Mouse (Mus musculus) hindbrain, embryonic 12.5 days (tissue): Measurements from ENCODE around the gene Galntl6. TPM values are rescaled to one million over a fixed set of nuclear protein-coding genes. Genes with fewer than 3 reads are reported as not detected.
"Not testable (repeated sequence)": the region's sequence is repeated elsewhere in the genome, so short reads cannot be mapped to it uniquely, and the experiment has no call there.

Source experiments
- ATAC-seq: fragments of 200-750 bp; cut with Nextera tagmentation; 2 replicates; pipeline ENCODE4 v1.8.0; 2017; ENCODE audit warnings: moderate TSS enrichment; ENCODE audit not compliant: low FRiP score
- H3K27ac ChIP-seq: fragments of 300-500 bp; sonication (generic); 2 replicates; pipeline ENCODE4 v1.5.1; 2016; ENCODE audit warnings: mild to moderate bottlenecking
- H3K27me3 ChIP-seq: fragments of 300-500 bp; sonication (generic); 2 replicates; pipeline ENCODE4 v1.6.1; 2016; ENCODE audit warnings: mild to moderate bottlenecking
- H3K36me3 ChIP-seq: fragments of 300-500 bp; sonication (generic); 2 replicates; pipeline ENCODE4 v1.6.1; 2016; ENCODE audit warnings: mild to moderate bottlenecking
- H3K4me1 ChIP-seq: fragments of 300-500 bp; sonication (generic); 2 replicates; pipeline ENCODE4 v1.6.1; 2016
- H3K4me2 ChIP-seq: fragments of 300-500 bp; sonication (generic); replicated peaks from 2 replicates; pipeline ENCODE4 v1.6.1; 2016; ENCODE audit warnings: mild to moderate bottlenecking
- H3K4me3 ChIP-seq: fragments of 300-500 bp; sonication (generic); 2 replicates; pipeline ENCODE4 v1.5.1; 2016; ENCODE audit warnings: mild to moderate bottlenecking
- H3K9ac ChIP-seq: fragments of 300-500 bp; sonication (generic); 2 replicates; pipeline ENCODE4 v1.6.1; 2016; ENCODE audit warnings: mild to moderate bottlenecking, moderate library complexity
- H3K9me3 ChIP-seq: fragments of 300-500 bp; sonication (generic); replicated peaks from 2 replicates; pipeline ENCODE4 v1.6.1; 2016; ENCODE audit warnings: mild to moderate bottlenecking
- WGBS: fragments of 180-500 bp; shearing (Covaris S2); methylation state at CpG from one replicate; pipeline ENCODE4 v1.1.7; 2016; 5-methylcytosine and 5-hydroxymethylcytosine counted together
- polyA plus RNA-seq: library from polyadenylated mRNA; unstranded; fragments of >200 nt; fragmentation: Nextera tagmentation; extraction: Ambion mirVana; gene quantifications from 2 replicates; pipeline ENCODE4 v1.2.1, GENCODE M21; 2016

Galntl6 gene
- polyA plus RNA-seq, 1 experiment from 2014 or later: 4.0 TPM

DNA sequence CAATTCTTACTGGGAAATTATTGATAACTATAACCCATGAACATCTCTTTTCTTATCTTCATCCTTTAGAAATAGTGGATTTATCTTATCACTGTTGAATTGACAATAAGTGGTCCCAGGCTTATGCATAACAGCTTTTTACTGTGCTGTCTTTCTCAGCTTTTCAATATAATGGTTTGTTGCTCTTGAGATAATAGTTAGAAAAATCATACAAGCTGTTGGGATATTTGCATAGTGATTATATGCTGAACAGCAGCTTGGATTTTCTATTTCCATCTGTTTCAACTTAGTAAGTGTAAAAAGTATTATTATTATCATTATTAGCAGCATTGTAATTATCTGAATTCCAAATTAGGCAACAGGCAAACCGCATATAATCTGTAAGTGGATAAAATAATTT, 337.1 kb downstream of the Galntl6 start:
- no peaks in the 10 kb centered on the region for H3K36me3 ChIP-seq
- no peak for ATAC-seq
- H3K9me3 ChIP-seq: no peaks in the 10 kb centered on the region
- no peak overlapping the region for H3K4me3 ChIP-seq
- H3K27ac ChIP-seq: no peak overlapping the region
- H3K4me2 ChIP-seq: no peak overlapping the region
- H3K4me1 ChIP-seq: no peaks in the 10 kb centered on the region
- no peaks in the 10 kb centered on the region for H3K27me3 ChIP-seq
- H3K9ac ChIP-seq: no peak overlapping the region
- WGBS: 78% methylated on average over 1 of the region's 1 CpGs

DNA sequence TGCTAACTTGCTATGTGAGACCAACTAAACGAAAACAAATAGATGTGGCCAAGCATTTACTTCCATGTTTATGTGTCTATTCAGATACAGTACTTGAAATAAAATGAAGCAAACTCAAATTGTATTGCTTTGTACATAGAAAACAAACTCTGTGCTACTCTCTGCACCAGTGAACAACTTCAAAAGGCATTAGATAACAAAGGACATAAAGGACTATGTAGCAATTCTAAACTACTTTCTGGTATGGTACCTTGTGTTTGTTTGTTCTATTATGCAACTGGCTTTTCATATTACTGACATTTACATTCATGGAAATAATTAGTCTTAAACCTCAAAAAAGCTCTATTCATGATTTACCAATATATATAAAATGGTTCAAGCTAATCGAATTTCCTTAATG, 344.4 kb downstream of the Galntl6 start:
- WGBS: 68% methylated on average over 2 of the region's 2 CpGs
- H3K4me3 ChIP-seq: no peak overlapping the region
- no peaks in the 10 kb centered on the region for H3K36me3 ChIP-seq
- no peaks in the 10 kb centered on the region for H3K27me3 ChIP-seq
- H3K27ac ChIP-seq: no peak overlapping the region
- no peaks in the 10 kb centered on the region for H3K9me3 ChIP-seq
- no peak for ATAC-seq
- H3K4me2 ChIP-seq: no peak overlapping the region
- H3K9ac ChIP-seq: no peak overlapping the region
- H3K4me1 ChIP-seq: no peaks in the 10 kb centered on the region

DNA sequence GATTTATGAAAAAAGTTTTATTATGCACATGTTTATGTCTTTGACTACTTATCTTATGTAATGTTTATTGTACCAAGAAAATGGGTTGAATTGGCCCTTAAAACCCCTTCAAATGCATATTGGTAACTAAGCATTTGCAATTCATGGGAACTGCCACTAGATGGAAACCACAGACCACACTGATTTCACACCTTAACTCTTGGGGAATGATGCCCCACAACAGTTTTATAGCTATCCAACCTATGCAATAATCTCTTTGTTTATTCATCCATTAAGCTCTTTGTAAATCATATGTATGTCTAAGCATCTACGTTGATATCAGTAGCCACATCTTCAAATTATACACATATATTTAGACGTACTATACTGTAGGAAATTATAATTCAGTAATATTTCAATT, 346.3 kb downstream of the Galntl6 start:
- H3K4me2 ChIP-seq: no peak overlapping the region
- ATAC-seq: no peak; the same call in 1 of the 2 replicates
- H3K27me3 ChIP-seq: no peaks in the 10 kb centered on the region
- H3K27ac ChIP-seq: no peak overlapping the region
- no peaks in the 10 kb centered on the region for H3K36me3 ChIP-seq
- no peak overlapping the region for H3K4me3 ChIP-seq
- no peaks in the 10 kb centered on the region for H3K4me1 ChIP-seq
- H3K9me3 ChIP-seq: no peaks in the 10 kb centered on the region
- H3K9ac ChIP-seq: no peak overlapping the region
- WGBS: 52% methylated on average over 2 of the region's 2 CpGs

DNA sequence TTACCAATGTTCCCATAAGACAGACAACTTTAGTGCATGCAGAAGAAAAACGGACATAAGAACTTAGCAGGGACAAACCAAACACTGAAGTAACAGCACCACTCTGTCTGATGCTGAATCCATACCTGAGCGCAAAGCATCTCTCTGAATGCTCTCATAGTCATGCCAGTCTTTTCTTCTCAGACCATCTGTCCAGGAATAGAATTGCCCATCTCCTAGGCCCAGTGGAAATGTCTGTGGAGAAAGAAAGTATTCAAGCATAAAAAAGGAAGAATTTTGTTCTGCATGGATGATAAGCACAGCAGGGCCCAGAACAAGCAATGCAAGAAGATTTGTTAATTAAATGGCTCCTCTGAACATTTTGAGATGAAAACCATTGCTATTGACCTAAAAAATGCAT, 376.7 kb downstream of the Galntl6 start:
- WGBS: 85% methylated on average over 2 of the region's 2 CpGs
- ATAC-seq: no peak

DNA sequence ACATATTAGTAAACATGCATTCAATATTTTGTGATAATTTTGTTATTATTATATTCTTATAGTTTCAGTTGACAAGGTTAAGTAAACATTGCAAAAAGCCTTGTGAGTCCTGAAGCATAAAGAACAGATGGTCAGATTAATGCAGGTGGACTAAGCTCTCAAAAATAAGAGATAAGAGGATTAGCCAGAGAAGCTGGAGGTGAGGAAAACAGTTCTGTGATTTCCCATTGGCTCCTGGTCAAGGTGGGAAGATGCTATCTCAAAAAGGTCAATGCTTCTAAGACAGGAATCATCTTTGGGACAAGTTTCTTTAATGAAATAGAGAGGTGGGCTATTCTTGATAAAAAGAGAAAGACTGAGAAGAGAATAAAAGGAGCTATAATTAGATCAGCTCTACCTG, 377.8 kb downstream of the Galntl6 start:
- H3K9me3 ChIP-seq: no peaks in the 10 kb centered on the region
- no peaks in the 10 kb centered on the region for H3K36me3 ChIP-seq
- no peaks in the 10 kb centered on the region for H3K4me1 ChIP-seq
- no peak overlapping the region for H3K9ac ChIP-seq
- H3K4me2 ChIP-seq: no peak overlapping the region
- H3K27me3 ChIP-seq: no peaks in the 10 kb centered on the region
- H3K4me3 ChIP-seq: no peak overlapping the region
- no peak for ATAC-seq
- no peak overlapping the region for H3K27ac ChIP-seq

More for the DNA sequence above, 376.7 kb downstream of the Galntl6 start:
- H3K4me1 ChIP-seq: no peaks in the 10 kb centered on the region
- no peak overlapping the region for H3K27ac ChIP-seq
- no peak overlapping the region for H3K9ac ChIP-seq
- H3K4me2 ChIP-seq: no peak overlapping the region
- no peaks in the 10 kb centered on the region for H3K27me3 ChIP-seq
- no peak overlapping the region for H3K4me3 ChIP-seq
- H3K9me3 ChIP-seq: no peaks in the 10 kb centered on the region
- H3K36me3 ChIP-seq: no peaks in the 10 kb centered on the region

DNA sequence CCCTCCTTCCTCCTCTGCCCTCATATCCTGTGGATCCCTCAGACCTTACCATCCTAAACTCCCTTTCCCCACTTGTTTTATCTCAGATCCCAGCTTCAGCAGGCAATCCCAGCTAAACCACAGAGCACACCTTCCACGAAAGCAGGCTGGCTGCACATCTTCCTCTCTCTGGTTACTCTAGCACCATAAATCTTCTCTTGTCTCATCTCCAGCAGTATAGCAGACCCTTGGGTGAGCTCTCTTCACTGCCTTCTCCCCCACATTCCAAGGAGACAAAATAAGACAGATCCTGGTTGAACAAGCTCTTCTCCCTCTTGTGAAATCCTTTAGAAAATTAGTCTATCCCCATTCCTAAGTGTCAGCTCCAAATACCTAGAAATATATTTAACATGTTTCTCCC, 389.0 kb downstream of the Galntl6 start:
- Histone ChIP-seq H3K9me3 (no peaks in the 10 kb centered on the region), H3K4me1 (no peaks in the 10 kb centered on the region), H3K9ac (no peak overlapping the region), H3K36me3 (no peaks in the 10 kb centered on the region), H3K4me2 (no peak overlapping the region), H3K27me3 (no peaks in the 10 kb centered on the region), H3K27ac (no peak overlapping the region), H3K4me3 (no peak overlapping the region)
- no peak for ATAC-seq
- 48% methylated on average over 1 of the region's 1 CpGs for WGBS

DNA sequence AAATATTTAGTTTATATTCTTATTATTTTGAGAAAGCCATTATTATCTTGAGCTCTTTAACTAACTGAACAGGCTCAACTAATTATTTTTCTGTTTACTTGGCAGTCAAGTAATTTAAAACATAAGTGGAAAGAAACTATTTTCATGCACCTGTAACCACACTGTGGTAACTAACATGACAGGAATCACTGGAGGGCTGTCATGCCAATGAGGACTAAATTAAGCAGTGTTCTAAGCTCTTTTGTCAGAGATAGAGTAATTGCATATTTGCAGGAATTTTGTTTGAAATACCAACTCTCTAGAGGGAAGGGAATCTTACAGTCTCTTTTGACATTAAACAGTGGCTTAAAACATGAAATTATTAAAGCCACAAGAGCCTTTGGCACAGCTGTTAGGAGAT, 390.5 kb downstream of the Galntl6 start:
- ATAC-seq: no peak
- H3K36me3 ChIP-seq: no peaks in the 10 kb centered on the region

DNA sequence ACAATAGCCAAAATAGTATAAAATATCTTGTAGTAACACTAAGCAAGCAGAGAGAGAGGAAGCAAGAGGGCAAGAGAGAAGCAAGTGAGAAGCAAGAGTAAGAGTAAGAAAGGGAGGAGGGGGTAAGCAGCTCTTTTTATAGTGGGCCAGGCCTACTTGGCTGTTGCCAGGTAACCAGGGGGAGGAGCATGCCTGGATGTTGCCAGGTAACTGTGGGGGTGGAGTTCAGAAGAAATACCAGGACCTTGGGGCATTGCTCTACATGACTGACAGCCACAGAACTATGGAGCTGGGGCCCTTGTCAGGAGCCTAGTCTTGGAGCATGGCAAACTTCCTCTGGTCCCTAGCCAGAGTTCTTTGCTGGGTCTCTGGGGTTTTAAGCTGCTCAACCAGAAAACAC, 401.9 kb downstream of the Galntl6 start:
- no peaks in the 10 kb centered on the region for H3K9me3 ChIP-seq
- no peaks in the 10 kb centered on the region for H3K27me3 ChIP-seq
- ATAC-seq: no peak
- H3K4me2 ChIP-seq: no peak overlapping the region
- no peaks in the 10 kb centered on the region for H3K36me3 ChIP-seq
- H3K27ac ChIP-seq: no peak overlapping the region
- H3K4me3 ChIP-seq: no peak overlapping the region
- no peak overlapping the region for H3K9ac ChIP-seq
- no peaks in the 10 kb centered on the region for H3K4me1 ChIP-seq

More for the DNA sequence above, 390.5 kb downstream of the Galntl6 start:
- Histone ChIP-seq H3K9me3 (no peaks in the 10 kb centered on the region), H3K27ac (no peak overlapping the region), H3K4me1 (no peaks in the 10 kb centered on the region), H3K27me3 (no peaks in the 10 kb centered on the region), H3K4me3 (no peak overlapping the region), H3K4me2 (no peak overlapping the region), H3K9ac (no peak overlapping the region)

DNA sequence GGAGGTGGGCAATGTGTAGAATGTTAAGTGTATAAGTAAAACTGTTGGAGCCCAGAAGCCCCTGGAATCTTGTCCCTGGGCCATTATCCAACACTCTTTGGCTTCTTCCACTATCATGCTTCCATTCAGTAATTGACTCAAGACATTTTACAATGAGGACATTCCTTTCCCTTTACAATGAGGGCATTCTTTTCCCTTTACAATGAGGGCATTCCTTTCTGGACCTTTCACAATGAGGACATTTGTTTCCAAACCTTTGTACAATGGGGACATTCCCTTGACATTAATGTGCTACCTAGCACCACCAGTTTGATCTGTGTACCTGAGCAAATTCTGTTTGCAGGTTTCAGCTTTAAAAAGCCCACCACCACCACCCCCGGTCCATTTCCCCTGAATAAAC, 403.4 kb downstream of the Galntl6 start:
- H3K4me1 ChIP-seq: no peaks in the 10 kb centered on the region
- no peak for ATAC-seq
- no peak overlapping the region for H3K4me3 ChIP-seq
- no peak overlapping the region for H3K9ac ChIP-seq
- no peaks in the 10 kb centered on the region for H3K36me3 ChIP-seq
- WGBS: 63% methylated on average over 1 of the region's 1 CpGs
- H3K27me3 ChIP-seq: no peaks in the 10 kb centered on the region
- no peak overlapping the region for H3K4me2 ChIP-seq
- H3K27ac ChIP-seq: no peak overlapping the region
- no peaks in the 10 kb centered on the region for H3K9me3 ChIP-seq

DNA sequence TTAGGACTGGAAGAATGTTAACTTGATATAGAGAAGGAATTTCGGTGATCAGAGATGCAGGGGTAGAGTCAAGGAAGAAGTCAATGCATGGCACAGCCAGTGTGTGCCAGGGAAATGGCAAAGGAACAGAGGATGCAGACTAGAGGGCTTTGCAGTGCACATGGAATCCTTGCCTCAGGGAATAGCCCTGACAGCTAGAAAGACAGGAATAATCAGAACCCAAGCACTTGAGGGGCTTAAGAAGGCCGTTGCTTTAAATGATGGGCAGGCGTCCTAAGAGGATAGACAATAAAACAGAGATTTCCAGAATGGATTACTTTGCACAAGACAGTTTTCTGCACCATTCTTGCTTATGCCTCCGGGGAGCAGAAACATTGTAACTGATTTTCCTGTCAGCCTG, 425.3 kb downstream of the Galntl6 start:
- H3K36me3 ChIP-seq: no peaks in the 10 kb centered on the region
- no peak overlapping the region for H3K9ac ChIP-seq
- no peaks in the 10 kb centered on the region for H3K27me3 ChIP-seq
- no peaks in the 10 kb centered on the region for H3K4me1 ChIP-seq
- no peak overlapping the region for H3K4me2 ChIP-seq
- no peak overlapping the region for H3K27ac ChIP-seq
- no peak for ATAC-seq
- H3K4me3 ChIP-seq: no peak overlapping the region
- WGBS: 82% methylated on average over 4 of the region's 4 CpGs
- no peaks in the 10 kb centered on the region for H3K9me3 ChIP-seq

DNA sequence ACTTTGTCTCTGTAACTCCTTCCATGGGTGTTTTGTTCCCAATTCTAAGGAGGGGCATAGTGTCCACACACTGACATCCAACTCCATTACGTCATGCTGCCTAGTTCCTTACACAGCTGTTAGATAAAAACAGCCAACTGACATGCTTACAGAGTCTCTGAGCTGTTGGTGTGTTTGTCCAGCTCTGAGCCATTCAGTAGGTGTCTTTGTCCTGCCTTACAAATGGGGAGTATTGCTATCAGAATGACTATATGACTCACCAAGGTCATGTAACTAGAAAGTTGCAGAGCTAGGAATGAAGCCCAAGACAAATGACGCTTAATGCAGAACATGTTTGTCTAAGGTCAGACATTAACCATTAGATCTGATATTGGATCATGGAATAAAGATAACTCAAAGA, 449.1 kb downstream of the Galntl6 start:
- not testable (repeated sequence) for ATAC-seq

DNA sequence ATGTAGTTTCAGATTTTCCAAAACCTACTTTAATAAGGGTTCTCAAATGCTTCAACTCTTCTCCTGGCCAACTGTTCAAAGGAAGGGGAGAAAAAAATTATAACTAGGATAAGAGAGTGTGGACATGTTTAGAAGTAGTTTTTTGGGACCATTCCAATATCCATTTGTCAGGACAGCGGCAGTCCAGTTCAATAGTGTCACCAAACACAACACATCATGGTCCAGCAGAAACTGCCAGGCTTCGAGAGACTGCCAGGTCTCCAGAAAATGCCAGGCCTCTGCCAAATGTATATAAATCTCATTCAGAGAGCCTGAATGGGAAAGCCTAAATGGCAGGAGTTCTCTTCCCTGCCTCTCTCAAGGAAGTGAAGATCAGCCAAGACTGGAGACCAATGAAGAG, 469.7 kb downstream of the Galntl6 start:
- H3K9me3 ChIP-seq: no peaks in the 10 kb centered on the region
- 88% methylated on average over 2 of the region's 2 CpGs for WGBS
- ATAC-seq: no peak
- H3K36me3 ChIP-seq: no peaks in the 10 kb centered on the region
- no peaks in the 10 kb centered on the region for H3K4me1 ChIP-seq
- no peak overlapping the region for H3K4me3 ChIP-seq
- no peak overlapping the region for H3K4me2 ChIP-seq
- H3K9ac ChIP-seq: no peak overlapping the region
- no peaks in the 10 kb centered on the region for H3K27me3 ChIP-seq
- no peak overlapping the region for H3K27ac ChIP-seq

More for the DNA sequence above, 449.1 kb downstream of the Galntl6 start:
- not testable (repeated sequence) for H3K36me3 ChIP-seq, H3K9me3 ChIP-seq, H3K27ac ChIP-seq, H3K4me1 ChIP-seq, H3K9ac ChIP-seq, H3K4me3 ChIP-seq, H3K27me3 ChIP-seq, H3K4me2 ChIP-seq
- 89% methylated on average over 2 of the region's 2 CpGs for WGBS

DNA sequence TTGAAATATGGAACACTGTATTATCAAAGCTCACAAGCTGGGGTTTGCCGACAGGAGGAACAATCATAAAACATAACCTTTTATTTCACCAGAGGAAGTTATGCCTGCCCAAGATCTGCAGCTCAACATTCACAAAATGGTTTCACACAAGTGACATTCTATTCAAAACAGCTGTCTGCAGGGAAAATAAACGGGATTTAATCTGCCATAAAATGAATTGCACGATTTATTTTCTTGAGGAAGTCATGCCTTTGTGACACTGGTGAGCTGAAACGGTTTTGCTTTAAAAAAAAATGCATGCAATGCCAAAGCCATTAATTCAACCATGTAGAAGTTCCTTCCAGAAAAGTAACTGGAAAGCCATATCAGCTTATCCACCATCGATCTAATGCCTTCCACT, 494.0 kb downstream of the Galntl6 start:
- H3K27ac ChIP-seq: no peak overlapping the region
- ATAC-seq: no peak
- no peak overlapping the region for H3K9ac ChIP-seq
- no peaks in the 10 kb centered on the region for H3K27me3 ChIP-seq
- H3K9me3 ChIP-seq: no peaks in the 10 kb centered on the region
- 64% methylated on average over 5 of the region's 5 CpGs for WGBS
- H3K36me3 ChIP-seq: no peaks in the 10 kb centered on the region
- H3K4me2 ChIP-seq: no peak overlapping the region
- H3K4me1 ChIP-seq: no peaks in the 10 kb centered on the region
- no peak overlapping the region for H3K4me3 ChIP-seq

DNA sequence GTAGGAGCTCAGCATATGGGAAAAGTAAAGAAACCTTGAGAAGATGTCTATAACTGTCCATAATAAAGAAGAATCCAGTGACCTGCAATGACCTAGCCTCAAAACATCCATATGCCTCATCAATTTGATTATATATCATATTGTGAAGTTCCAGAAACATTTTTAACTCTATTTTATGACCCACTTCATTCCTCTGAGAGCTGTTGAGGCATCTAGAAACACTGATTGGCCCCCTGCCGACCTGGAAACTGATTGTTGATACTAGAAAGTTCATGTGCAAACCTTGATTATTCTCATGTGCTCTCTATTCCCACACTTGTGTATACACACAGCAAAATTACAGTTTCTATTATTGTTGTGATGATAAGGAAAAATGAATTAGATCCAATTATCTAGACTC, 494.9 kb downstream of the Galntl6 start:
- Histone ChIP-seq H3K36me3 (no peaks in the 10 kb centered on the region), H3K4me3 (no peak overlapping the region), H3K9me3 (no peaks in the 10 kb centered on the region), H3K4me2 (no peak overlapping the region), H3K27me3 (no peaks in the 10 kb centered on the region), H3K9ac (no peak overlapping the region), H3K4me1 (no peaks in the 10 kb centered on the region), H3K27ac (no peak overlapping the region)
- ATAC-seq: no peak
- 79% methylated on average over 1 of the region's 1 CpGs for WGBS
